Mouse (Mus musculus) adrenal gland, adult (tissue): ENCODE measurements around the gene Ly6g6d.

Experiments used
- DNase-seq, 2 experiments: peaks; one replicate each; pipeline ENCODE4 v3.0.0; 2022 to 2023; ENCODE audit warnings: low spot score in 1 of 2; ENCODE audit not compliant: inconsistent age in 2 of 2

Gene Ly6g6d

DNA sequence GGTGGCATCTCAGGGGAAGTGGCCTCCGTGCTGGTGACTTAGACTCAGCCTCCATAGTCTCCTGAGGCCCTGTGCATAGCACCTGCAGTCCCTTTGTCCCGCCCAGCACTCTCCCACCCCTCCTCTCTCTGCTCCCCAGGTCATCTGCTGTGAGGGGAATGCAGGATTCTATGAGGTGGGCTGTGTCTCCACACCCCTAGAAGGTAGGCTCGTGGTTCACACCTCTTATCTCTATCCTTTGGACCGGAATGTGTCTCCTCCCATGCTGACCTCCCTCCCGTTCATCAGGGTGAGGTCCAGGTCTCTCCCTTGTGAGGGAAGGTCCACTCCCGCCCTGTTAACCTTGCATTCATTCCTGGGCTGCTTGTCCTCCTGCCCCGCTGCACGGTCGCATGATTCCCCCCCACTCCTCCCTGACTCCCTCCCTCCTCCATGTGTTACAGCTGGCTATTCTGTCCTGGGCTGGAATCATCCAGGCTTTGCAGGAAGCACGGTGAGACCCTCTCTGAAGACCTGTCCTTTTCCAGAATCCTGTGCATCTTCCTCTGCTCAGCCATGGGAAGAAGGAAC, 22.4 kb upstream of the Ly6g6d start:
- DNase-seq: no peak

DNA sequence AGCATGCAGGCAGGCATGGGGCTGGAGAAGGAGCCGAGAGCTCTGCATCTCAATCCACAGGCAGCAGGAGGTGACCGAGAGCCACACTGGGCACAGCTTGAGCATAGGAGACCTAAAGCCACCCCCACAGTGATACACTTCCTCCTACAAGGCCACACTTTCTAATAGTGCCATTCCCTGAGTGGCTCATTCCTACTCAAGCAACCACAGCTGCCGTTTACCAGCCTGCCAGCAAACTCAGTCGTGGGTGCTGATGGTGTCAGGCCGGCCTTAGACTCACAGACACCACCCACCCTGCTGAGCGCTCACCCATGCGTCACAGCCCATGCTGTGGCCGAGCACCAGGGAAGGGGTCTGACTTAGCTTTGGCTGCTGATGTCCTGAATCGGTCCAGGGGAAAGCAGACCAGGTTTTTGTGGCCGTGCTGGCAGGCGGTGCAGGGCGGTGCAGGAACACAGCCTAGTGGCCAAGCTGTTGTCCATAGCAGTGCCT, 19.3 kb upstream of the Ly6g6d start:
- DNase-seq: no peak

- DNase-seq: no peak
Observed at GRCm38 (mm10) chr17:35096597-35096996, 18.7 kb upstream of the Ly6g6d start.

- DNase-seq: no peak
Observed at GRCm38 (mm10) chr17:35094475-35095365, 16.9 kb upstream of the Ly6g6d start.

DNA sequence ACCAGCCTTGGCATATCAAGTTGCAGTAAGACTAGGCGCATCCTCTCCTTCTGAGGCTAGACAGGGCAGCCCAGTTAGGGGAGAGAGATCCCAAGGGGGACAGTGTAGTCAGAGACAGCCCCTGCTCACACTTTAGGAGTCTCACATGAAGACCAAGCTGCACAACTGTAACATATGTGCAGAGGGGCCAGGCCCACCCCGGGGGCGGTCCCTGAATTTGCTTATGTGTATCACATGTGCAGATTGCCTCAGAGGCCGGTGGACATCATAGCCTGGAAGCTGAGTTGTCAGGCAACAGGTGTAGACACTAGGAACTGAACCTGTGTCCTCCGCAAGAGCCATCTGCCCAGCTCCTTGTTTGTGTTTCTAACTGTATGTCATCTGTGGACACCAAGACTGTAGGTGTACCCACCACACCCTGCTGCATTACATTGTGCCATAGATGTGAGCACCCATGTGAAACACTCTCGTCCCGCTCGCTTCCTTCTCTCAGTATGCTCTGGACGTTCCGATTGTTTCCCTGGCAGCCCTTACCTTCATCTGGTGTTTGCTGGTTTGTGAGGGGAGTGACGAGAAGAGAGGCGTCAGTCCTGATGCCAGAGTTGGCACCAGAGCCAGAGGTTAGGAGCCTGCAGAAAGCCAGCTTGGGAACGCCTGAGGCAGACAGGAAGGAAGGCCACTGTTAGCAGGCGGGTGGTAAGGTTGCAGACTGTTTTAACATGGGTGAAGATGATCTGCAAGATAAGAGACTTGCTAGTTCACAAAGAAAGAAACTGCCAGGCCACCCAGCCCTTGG, 14.7 kb upstream of the Ly6g6d start:
- no peak for DNase-seq

- peak; percentile 45 to 69 for DNase-seq
Observed at GRCm38 (mm10) chr17:35090166-35090932, 12.5 kb upstream of the Ly6g6d start.

DNA sequence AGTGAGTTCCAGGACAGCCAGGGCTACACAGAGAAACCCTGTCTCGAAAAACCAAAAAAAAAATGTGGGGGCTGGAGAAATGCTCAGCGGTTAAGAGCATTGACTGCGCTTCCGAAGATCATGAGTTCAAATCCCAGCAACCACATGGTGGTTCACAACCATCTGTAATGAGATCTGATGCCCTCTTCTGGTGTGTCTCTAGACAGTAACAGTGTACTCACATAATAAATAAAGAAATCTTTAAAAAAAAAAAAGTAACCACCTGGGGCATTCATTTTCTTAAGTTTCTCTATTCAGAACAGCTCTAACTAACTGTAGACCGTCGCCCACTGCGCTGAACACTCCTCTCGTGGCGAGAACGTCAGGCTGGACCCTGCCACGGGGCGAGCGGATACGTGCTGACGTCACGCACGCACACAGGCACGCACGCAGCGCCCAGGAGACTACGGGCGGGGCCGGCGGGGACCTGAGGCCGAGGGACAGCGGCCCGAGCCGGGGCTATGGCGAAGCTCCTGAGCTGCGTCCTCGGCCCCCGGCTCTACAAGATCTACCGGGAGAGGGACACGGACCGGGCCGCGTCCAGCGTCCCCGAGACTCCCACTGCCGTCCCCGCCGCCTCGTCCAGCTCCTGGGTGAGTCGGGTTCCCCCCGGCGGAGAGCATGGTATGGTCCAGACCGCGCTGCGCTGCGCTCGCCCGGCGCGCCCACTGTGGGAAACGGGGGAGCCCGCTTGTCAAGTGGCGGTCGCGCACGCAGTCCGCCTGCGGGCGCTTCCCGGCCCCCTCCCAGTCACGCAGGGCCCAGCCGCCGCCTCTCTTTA, 11.2 kb upstream of the Ly6g6d start, which contains the start of gene Abhd16a:
Abhd16a (plus strand) TSS at position 439 of the 820 bp plus-strand sequence.
- peak; percentile 95 to 98 for DNase-seq

GRCm38 (mm10) chr17:35088151-35088550, 10.3 kb upstream of the Ly6g6d start:
- no peak for DNase-seq

- no peak for DNase-seq
Observed at GRCm38 (mm10) chr17:35085208-35085865, 7.5 kb upstream of the Ly6g6d start, which contains the start of gene Ly6g6f. Ly6g6f (minus strand) TSS chr17:35085610.

- no peak for DNase-seq
Observed at GRCm38 (mm10) chr17:35083929-35084497, 6.1 kb upstream of the Ly6g6d start.

DNA sequence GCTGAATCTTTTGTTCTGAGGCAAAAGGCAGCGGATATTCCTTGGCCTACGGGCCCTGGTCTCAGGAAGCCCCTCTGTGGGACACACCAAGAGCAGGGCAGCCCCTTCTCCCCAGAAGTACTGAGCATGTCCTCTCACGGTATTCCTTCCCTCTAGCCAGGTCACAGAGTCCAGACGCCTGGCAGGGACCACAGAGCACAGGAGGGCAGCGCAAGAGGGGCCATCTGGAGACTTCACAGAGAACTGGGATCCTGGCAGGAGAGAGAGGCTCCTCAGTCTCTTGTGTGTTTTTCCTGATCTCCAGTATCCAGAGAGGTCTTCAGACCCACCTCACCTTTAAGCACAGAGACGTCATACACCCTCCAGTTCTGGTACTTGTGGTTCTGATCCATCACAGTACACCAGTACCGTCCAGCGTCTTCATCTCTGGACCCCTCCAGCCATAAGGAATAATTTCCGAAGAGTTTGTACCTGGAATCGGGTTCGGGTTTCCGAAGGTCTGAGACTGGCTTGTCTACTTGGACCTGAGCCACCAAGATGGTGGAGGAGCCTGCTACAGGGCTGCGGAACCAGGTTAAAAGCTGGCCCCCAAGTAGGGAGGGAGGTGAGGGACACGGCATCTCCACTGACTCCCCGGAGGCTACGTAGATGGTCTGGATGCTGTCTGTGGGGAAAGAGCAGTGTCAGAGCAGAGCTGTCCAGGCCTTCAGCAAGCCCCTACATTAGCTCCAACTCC, 5.1 kb upstream of the Ly6g6d start:
- DNase-seq: no peak

GRCm38 (mm10) chr17:35080710-35081109, 2.8 kb upstream of the Ly6g6d start:
- no peak for DNase-seq

- no peak for DNase-seq
Observed at GRCm38 (mm10) chr17:35080248-35080647, 2.4 kb upstream of the Ly6g6d start.

- DNase-seq: no peak
Observed at GRCm38 (mm10) chr17:35079778-35080177, 1.9 kb upstream of the Ly6g6d start.

- DNase-seq: no peak
Observed at GRCm38 (mm10) chr17:35077285-35077684, 580 bp downstream of the Ly6g6d start.

DNA sequence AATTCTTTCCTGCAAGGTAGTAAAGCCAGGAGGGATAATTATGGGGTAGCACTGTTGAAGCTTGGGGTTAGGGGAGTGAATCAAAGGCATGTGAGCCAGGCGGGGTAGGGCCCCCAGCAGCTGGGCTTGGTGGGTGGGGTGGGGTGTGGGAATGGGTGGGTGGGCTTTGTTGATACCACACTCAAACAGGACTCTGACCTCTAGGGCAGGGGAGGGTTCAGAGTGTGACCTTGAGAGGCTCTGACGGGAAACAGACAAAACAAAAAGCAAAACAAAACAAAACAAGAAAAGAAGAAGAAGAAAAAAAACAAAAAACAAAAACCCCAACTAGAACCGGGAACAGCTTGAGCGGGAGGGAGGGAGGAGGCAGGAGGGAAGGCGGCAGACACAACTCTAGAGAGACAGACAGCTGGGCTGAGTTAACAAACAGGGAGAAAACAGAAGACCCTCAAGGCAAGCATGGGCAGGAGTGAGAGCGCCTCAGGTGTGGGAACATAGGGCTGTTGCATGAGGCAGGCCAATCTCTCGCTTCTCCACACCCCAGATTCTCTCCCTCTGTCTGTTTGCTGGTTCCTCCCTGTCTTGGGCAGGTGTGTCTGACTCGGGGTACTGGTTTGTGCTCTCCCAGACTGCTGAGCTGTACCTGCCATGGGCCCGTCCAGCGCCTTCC, 1.2 kb downstream of the Ly6g6d start, which contains the start of gene Ly6g6e:
Ly6g6e (plus strand) TSS at position 396 of the 670 bp plus-strand sequence.
- no peak for DNase-seq

DNA sequence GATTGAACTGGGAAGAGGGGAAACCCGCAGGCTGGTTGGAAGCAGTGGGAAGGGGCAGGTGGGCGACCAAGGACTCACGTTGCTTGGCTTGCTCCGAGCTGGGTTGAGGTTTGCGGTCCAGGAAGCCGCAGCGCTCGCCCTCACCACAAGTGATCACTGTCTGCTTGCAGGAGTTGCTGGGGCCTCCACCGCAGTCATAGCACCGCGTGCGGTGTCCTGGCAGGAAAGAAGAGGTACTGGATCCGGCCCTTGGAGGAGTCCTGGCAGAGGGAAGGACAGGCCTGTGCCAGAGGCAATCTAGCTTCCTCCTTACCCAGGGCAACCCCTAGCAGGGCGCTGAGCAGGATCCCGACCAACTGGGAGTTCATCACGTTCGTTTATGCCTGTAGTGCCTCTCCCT, 3.8 kb downstream of the Ly6g6d start:
- no peak for DNase-seq

DNA sequence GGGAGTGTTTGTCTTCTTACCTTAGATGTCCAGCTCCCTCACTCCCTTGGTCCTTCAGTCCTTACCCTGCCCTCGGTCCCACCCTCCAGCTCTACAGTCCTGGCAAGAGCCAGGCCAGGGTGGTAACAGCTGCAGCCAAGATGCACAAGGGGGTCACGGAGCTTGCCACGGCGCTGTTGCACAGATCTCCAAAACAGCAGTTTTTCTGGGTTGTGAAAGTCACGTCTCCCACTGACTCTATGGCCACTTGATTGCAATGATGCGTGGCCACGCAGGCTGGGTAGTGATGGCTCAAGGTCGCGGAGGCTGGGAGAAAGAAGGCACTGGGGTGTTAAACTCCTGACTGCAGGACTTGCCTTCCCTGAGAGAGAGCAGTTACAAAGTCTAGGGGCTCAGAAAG, 6.4 kb downstream of the Ly6g6d start:
- no peak for DNase-seq
